Mouse (Mus musculus) layer of hippocampus, postnatal 14 days (tissue): ENCODE measurements around the gene Rabl3. TPM values are rescaled to one million over a fixed set of nuclear protein-coding genes. Genes with fewer than 3 reads are reported as not detected.

ENCODE experiments used
- DNase-seq, 2 experiments: peaks; one replicate each; pipeline ENCODE4 v3.0.0; 2021 to 2022; ENCODE audit warnings: low spot score in 2 of 2, mixed read lengths in 1 of 2
- total RNA-seq, 2 experiments: library from RNA; stranded (reverse); gene quantifications; 2 replicates each; pipeline ENCODE4 v1.2.3; 2021

The Rabl3 gene
- total RNA-seq, 2 experiments from 2014 or later = 9.2 to 9.6 TPM

GRCm38 (mm10) chr16:37585129-37585563 is 45.5 kb downstream of the Rabl3 start:
- DNase-seq = no peak

GRCm38 (mm10) chr16:37590921-37591320 is 51.2 kb downstream of the Rabl3 start:
- peak in 1 of 2 experiments; percentile 39 for DNase-seq

GRCm38 (mm10) chr16:37591551-37591950 is 51.9 kb downstream of the Rabl3 start:
- no peak for DNase-seq

GRCm38 (mm10) chr16:37597412-37597811 is 57.7 kb downstream of the Rabl3 start:
- no peak for DNase-seq

GRCm38 (mm10) chr16:37598463-37598862 is 58.8 kb downstream of the Rabl3 start:
- DNase-seq = no peak

GRCm38 (mm10) chr16:37599326-37599725 is 59.6 kb downstream of the Rabl3 start:
- DNase-seq = no peak

- DNase-seq = no peak
These were observed 63.7 kb downstream of the Rabl3 start for GRCm38 (mm10) chr16:37603431-37603830.

GRCm38 (mm10) chr16:37604243-37604642 is 64.6 kb downstream of the Rabl3 start:
- no peak for DNase-seq

GRCm38 (mm10) chr16:37610333-37610732 is 70.6 kb downstream of the Rabl3 start:
- DNase-seq = no peak

GRCm38 (mm10) chr16:37611072-37611471 is 71.4 kb downstream of the Rabl3 start:
- no peak for DNase-seq

- DNase-seq = no peak
These were observed 72.3 kb downstream of the Rabl3 start for GRCm38 (mm10) chr16:37612013-37612412.

- no peak for DNase-seq
These were observed 74.9 kb downstream of the Rabl3 start for GRCm38 (mm10) chr16:37614540-37614939.

- DNase-seq = no peak
These were observed 75.7 kb downstream of the Rabl3 start for GRCm38 (mm10) chr16:37615429-37615828.

- DNase-seq = no peak
These were observed 76.4 kb downstream of the Rabl3 start for GRCm38 (mm10) chr16:37616104-37616503.

- DNase-seq = peak; percentile 60 to 63
These were observed 78.0 kb downstream of the Rabl3 start for GRCm38 (mm10) chr16:37617695-37618094.

Other genes starting within 250 kb of the Rabl3 start
- 100 to 1,000 TPM; 119 to 130 TPM for gene Stxbp5l, start 154.9 kb upstream of the Rabl3 start, total RNA-seq
- gene Gtf2e1, start 96 bp upstream of the Rabl3 start, total RNA-seq = 10 to 100 TPM; 18.1 to 19.8 TPM
- gene Hgd, start 40.3 kb downstream of the Rabl3 start, total RNA-seq = not detected
- gene Ndufb4, start 114.6 kb downstream of the Rabl3 start, total RNA-seq = 10 to 100 TPM; 70.0 to 84.8 TPM
- 10 to 100 TPM; 49.7 to 58.0 TPM for gene Fstl1, start 237.0 kb downstream of the Rabl3 start, total RNA-seq